Comparison of ENCODE assay signal across 8 mouse cellular contexts in genomic region chr9:107644495-107645152, GRCm38 (mm10). TPM values are rescaled to one million over a fixed set of nuclear protein-coding genes. Genes with fewer than 3 reads are reported as not detected.
DNase-seq lines count a peak whose midpoint lies in the region; ATAC-seq and TF ChIP-seq lines count a peak whose summit lies in the region.

No protein-coding gene starts in this region.

- H3K79me2 ChIP-seq in heart, adult 2 months (replicated peaks; ENCODE audit: control insufficient read depth, insufficient read depth, low read length): no peaks in the 10 kb centered on the region

- peak overlapping the region; percentile 36 for H3K4me3 ChIP-seq in embryonic facial prominence, embryonic 12.5 days
- H3K4me3 ChIP-seq in heart, adult 2 months: peak overlapping the region; percentile 49
- H3K4me3 ChIP-seq in limb, embryonic 14.5 days (replicated peaks; ENCODE audit: low read length): peak overlapping the region; percentile 45
- H3K4me3 ChIP-seq in midbrain, embryonic 16.5 days (ENCODE audit: low read depth, low read length): peak overlapping the region; percentile 40
- peak overlapping the region; percentile 59 for H3K4me3 ChIP-seq in spleen, adult 2 months (ENCODE audit: extremely low read depth, insufficient read depth, insufficient read length)

- H3K4me2 ChIP-seq in embryonic facial prominence, embryonic 12.5 days (replicated peaks): peak overlapping the region; percentile 56
- peak overlapping the region; percentile 53 for H3K4me2 ChIP-seq in limb, embryonic 14.5 days (replicated peaks; ENCODE audit: low read depth, low read length, severe bottlenecking)
- H3K4me2 ChIP-seq in midbrain, embryonic 16.5 days (ENCODE audit: low read length): peak overlapping the region; percentile 74

- peak; percentile 86 for DNase-seq in 3134 (ENCODE audit: extremely low read depth, insufficient read length, low spot score)
- DNase-seq in adrenal gland, postnatal 25 days: peak; percentile 95
- peak; percentile 92 to 95 for DNase-seq in heart, adult 2 months
- DNase-seq in kidney, adult 8-10 months: peak; percentile 85 to 92
- peak; percentile 93 for DNase-seq in limb, embryonic 14.5 days (ENCODE audit: low spot score)
- peak; percentile 73 to 88 for DNase-seq in spleen, adult 2 months (ENCODE audit: low read depth in 1 of 2, low spot score in 2 of 2)

- H3K9me3 ChIP-seq in embryonic facial prominence, embryonic 12.5 days: no peaks in the 10 kb centered on the region
- no peaks in the 10 kb centered on the region for H3K9me3 ChIP-seq in limb, embryonic 14.5 days (ENCODE audit: control insufficient read depth, low read length)
- H3K9me3 ChIP-seq in midbrain, embryonic 16.5 days (replicated peaks; ENCODE audit: control insufficient read depth, low read length, poor library complexity, severe bottlenecking): no peaks in the 10 kb centered on the region

- no peaks in the 10 kb centered on the region for H3K36me3 ChIP-seq in embryonic facial prominence, embryonic 12.5 days
- H3K36me3 ChIP-seq in heart, adult 2 months (ENCODE audit: control insufficient read depth, insufficient read depth, low read length): no peaks in the 10 kb centered on the region
- no peaks in the 10 kb centered on the region for H3K36me3 ChIP-seq in limb, embryonic 14.5 days (ENCODE audit: control insufficient read depth, insufficient read depth, low read length)
- H3K36me3 ChIP-seq in midbrain, embryonic 16.5 days (ENCODE audit: control insufficient read depth, insufficient read depth, low read length): no peaks in the 10 kb centered on the region
- H3K36me3 ChIP-seq in spleen, adult 2 months (ENCODE audit: control insufficient read depth, insufficient read depth, low read length): no peaks in the 10 kb centered on the region

- peak overlapping the region; percentile 64 for H3K27ac ChIP-seq in embryonic facial prominence, embryonic 12.5 days
- H3K27ac ChIP-seq in heart, adult 2 months: peak overlapping the region; percentile 58
- 0 out of 2 replicates have a peak overlapping the region, but pooled peaks have one; percentile 61 for H3K27ac ChIP-seq in limb, embryonic 14.5 days (replicated peaks; ENCODE audit: low read depth, low read length)
- H3K27ac ChIP-seq in midbrain, embryonic 16.5 days (ENCODE audit: low read length): peak overlapping the region; percentile 66
- H3K27ac ChIP-seq in spleen, adult 2 months (ENCODE audit: insufficient read depth, low read length): peak overlapping the region; percentile 48

- intact Hi-C loops in heart, adult 2 months (cut with DNase I): loop anchor here (1.0 to 2.0 kb wide), 4 partner anchors 18 to 78 kb away; partner anchors contain the start of gene Hyal2

- H3K4me1 ChIP-seq in embryonic facial prominence, embryonic 12.5 days: peaks cover 5% of the 10 kb centered on the region
- peaks cover 8% of the 10 kb centered on the region for H3K4me1 ChIP-seq in heart, adult 2 months (ENCODE audit: control insufficient read depth, insufficient read depth, low read length)
- peaks cover 10% of the 10 kb centered on the region for H3K4me1 ChIP-seq in limb, embryonic 14.5 days (ENCODE audit: control insufficient read depth, insufficient read depth, low read length)
- peaks cover 12% of the 10 kb centered on the region for H3K4me1 ChIP-seq in midbrain, embryonic 16.5 days (ENCODE audit: control insufficient read depth, insufficient read depth, low read length)
- peaks cover 18% of the 10 kb centered on the region; the same call in 1 of the 2 replicates for H3K4me1 ChIP-seq in spleen, adult 2 months (ENCODE audit: control insufficient read depth, insufficient read depth, insufficient read length)

- TF ChIP-seq POLR2A in heart, adult 2 months (IDR thresholded peaks at IDR 0.05; ENCODE audit: insufficient read depth, low read depth, low read length): peak; percentile 71
- TF ChIP-seq POLR2A in limb, embryonic 14.5 days (IDR thresholded peaks at IDR 0.05; ENCODE audit: borderline replicate concordance, extremely low read depth, insufficient read depth, insufficient read length): peak; percentile 54; the same call in 1 of the 2 replicates
- no peak; the same call in 1 of the 2 replicates for TF ChIP-seq POLR2A in spleen, adult 2 months (IDR thresholded peaks at IDR 0.05; ENCODE audit: low read depth, low read length)

- no peak; the same call in 1 of the 2 replicates for TF ChIP-seq CTCF in heart, adult 2 months (IDR thresholded peaks at IDR 0.05)
- TF ChIP-seq CTCF in spleen, adult 2 months (IDR thresholded peaks at IDR 0.05; ENCODE audit: extremely low read depth, insufficient read depth, insufficient read length, insufficient replicate concordance): peak; percentile 99

- ATAC-seq in embryonic facial prominence, embryonic 12.5 days (ENCODE audit: insufficient number of reproducible peaks, insufficient read depth, low FRiP score, low TSS enrichment): peak; percentile 59; the same call in 1 of the 2 replicates
- ATAC-seq in limb, embryonic 14.5 days (ENCODE audit: low FRiP score, low read depth): peak; percentile 88
- ATAC-seq in midbrain, embryonic 16.5 days: peak; percentile 82

- 5% methylated on average over 35 of the region's 35 CpGs for WGBS in embryonic facial prominence, embryonic 12.5 days
- WGBS in heart, adult 2 months: 3% methylated on average over 35 of the region's 35 CpGs
- whole genome bisulfite sequencing in limb, embryonic 14.5 days: 5% methylated on average over 35 of the region's 35 CpGs
- 5% methylated on average over 35 of the region's 35 CpGs for WGBS in midbrain, embryonic 16.5 days
- WGBS in spleen, adult 2 months: 3% methylated on average over 35 of the region's 35 CpGs

- peak; percentile 67; the same call in 1 of the 2 replicates for TF ChIP-seq EP300 in heart, adult 2 months (IDR thresholded peaks at IDR 0.05; ENCODE audit: insufficient read depth, low read depth, low read length)

- H3K27me3 ChIP-seq in embryonic facial prominence, embryonic 12.5 days: no peaks in the 10 kb centered on the region
- H3K27me3 ChIP-seq in heart, adult 2 months (ENCODE audit: control insufficient read depth, insufficient read depth, low read length): no peaks in the 10 kb centered on the region
- H3K27me3 ChIP-seq in limb, embryonic 14.5 days (ENCODE audit: control insufficient read depth, insufficient read depth, low read length): no peaks in the 10 kb centered on the region
- H3K27me3 ChIP-seq in midbrain, embryonic 16.5 days (ENCODE audit: control insufficient read depth, insufficient read depth, low read depth, low read length): no peaks in the 10 kb centered on the region
- H3K27me3 ChIP-seq in spleen, adult 2 months (ENCODE audit: control insufficient read depth, insufficient read depth, low read length): no peaks in the 10 kb centered on the region

- H3K9ac ChIP-seq in embryonic facial prominence, embryonic 12.5 days: peak overlapping the region; percentile 53
- peak overlapping the region; percentile 50 for H3K9ac ChIP-seq in heart, adult 2 months (ENCODE audit: low read depth, low read length)
- H3K9ac ChIP-seq in limb, embryonic 14.5 days (ENCODE audit: low read depth, low read length, severe bottlenecking): peak overlapping the region; percentile 43
- peak overlapping the region; percentile 59 for H3K9ac ChIP-seq in midbrain, embryonic 16.5 days (ENCODE audit: low read depth, low read length)

RNA-seq across cellular contexts. Expression of gene Gnai2, which starts 9.5 kb away (rescaled TPM):
- total RNA-seq in adrenal gland, postnatal 25 days (2021): 202 and 238 TPM in 2 replicates
- polyA plus RNA-seq in embryonic facial prominence, embryonic 12.5 days (2016; fragmentation: Nextera tagmentation; extraction: Ambion mirVana): 439 and 443 TPM in 2 replicates
- total RNA-seq in heart, adult 2 months (2021): 100 to 1,000 TPM; 243 to 250 TPM
- polyA plus RNA-seq in heart, adult 2 months (2012; rRNA removed): 311 and 386 TPM in 2 replicates
- polyA plus RNA-seq in limb, embryonic 14.5 days (2012; rRNA removed): 496 and 627 TPM in 2 replicates
- 392 and 411 TPM in 2 replicates for polyA plus RNA-seq in limb, embryonic 14.5 days (2014; fragmentation: Nextera tagmentation; extraction: Ambion mirVana)
- polyA plus RNA-seq in midbrain, embryonic 16.5 days (2015; fragmentation: Nextera tagmentation; extraction: Ambion mirVana): 278 and 281 TPM in 2 replicates
- polyA plus RNA-seq in spleen, adult 2 months (2012; rRNA removed): 752 and 1,030 TPM in 2 replicates

RNA-seq across cellular contexts. Expression of gene Slc38a3, which starts 24.7 kb away (rescaled TPM):
- total RNA-seq in adrenal gland, postnatal 25 days (2021): 0.39 and 8.5 TPM in 2 replicates
- 8.2 and 8.3 TPM in 2 replicates for polyA plus RNA-seq in embryonic facial prominence, embryonic 12.5 days (2016; fragmentation: Nextera tagmentation; extraction: Ambion mirVana)
- total RNA-seq in heart, adult 2 months (2021): 10 to 100 TPM; 71.5 to 88.3 TPM
- polyA plus RNA-seq in heart, adult 2 months (2012; rRNA removed): 162 and 314 TPM in 2 replicates
- polyA plus RNA-seq in limb, embryonic 14.5 days (2012; rRNA removed): 22.4 and 31.8 TPM in 2 replicates
- polyA plus RNA-seq in limb, embryonic 14.5 days (2014; fragmentation: Nextera tagmentation; extraction: Ambion mirVana): 3.7 and 6.0 TPM in 2 replicates
- 31.1 and 34.0 TPM in 2 replicates for polyA plus RNA-seq in midbrain, embryonic 16.5 days (2015; fragmentation: Nextera tagmentation; extraction: Ambion mirVana)
- 10.6 and 13.9 TPM in 2 replicates for polyA plus RNA-seq in spleen, adult 2 months (2012; rRNA removed)

RNA-seq across cellular contexts. Expression of gene Gnat1, which starts 34.9 kb away (rescaled TPM):
- not detected in 2 replicates for total RNA-seq in adrenal gland, postnatal 25 days (2021)
- polyA plus RNA-seq in embryonic facial prominence, embryonic 12.5 days (2016; fragmentation: Nextera tagmentation; extraction: Ambion mirVana): 1.4 and 3.0 TPM in 2 replicates
- total RNA-seq in heart, adult 2 months (2021): not detected
- not detected in 2 replicates for polyA plus RNA-seq in heart, adult 2 months (2012; rRNA removed)
- polyA plus RNA-seq in limb, embryonic 14.5 days (2012; rRNA removed): 0.28 and 0.44 TPM in 2 replicates
- 0.55 and 0.57 TPM in 2 replicates for polyA plus RNA-seq in limb, embryonic 14.5 days (2014; fragmentation: Nextera tagmentation; extraction: Ambion mirVana)
- polyA plus RNA-seq in midbrain, embryonic 16.5 days (2015; fragmentation: Nextera tagmentation; extraction: Ambion mirVana): 1.6 and 2.2 TPM in 2 replicates
- not detected in 2 replicates for polyA plus RNA-seq in spleen, adult 2 months (2012; rRNA removed)

RNA-seq across cellular contexts. Expression of gene Sema3b, which starts 35.6 kb away (rescaled TPM):
- total RNA-seq in adrenal gland, postnatal 25 days (2021): 5.1 and 8.4 TPM in 2 replicates
- polyA plus RNA-seq in embryonic facial prominence, embryonic 12.5 days (2016; fragmentation: Nextera tagmentation; extraction: Ambion mirVana): 3.8 and 6.9 TPM in 2 replicates
- total RNA-seq in heart, adult 2 months (2021): 10 to 100 TPM; 19.9 to 24.2 TPM
- 33.7 and 39.1 TPM in 2 replicates for polyA plus RNA-seq in heart, adult 2 months (2012; rRNA removed)
- polyA plus RNA-seq in limb, embryonic 14.5 days (2012; rRNA removed): 23.2 and 23.7 TPM in 2 replicates
- 7.7 and 11.2 TPM in 2 replicates for polyA plus RNA-seq in limb, embryonic 14.5 days (2014; fragmentation: Nextera tagmentation; extraction: Ambion mirVana)
- polyA plus RNA-seq in midbrain, embryonic 16.5 days (2015; fragmentation: Nextera tagmentation; extraction: Ambion mirVana): 3.7 and 3.9 TPM in 2 replicates
- 3.3 TPM in 2 replicates for polyA plus RNA-seq in spleen, adult 2 months (2012; rRNA removed)

RNA-seq across cellular contexts. Expression of gene Ifrd2, which starts 57.2 kb away (rescaled TPM):
- 47.0 and 54.5 TPM in 2 replicates for total RNA-seq in adrenal gland, postnatal 25 days (2021)
- polyA plus RNA-seq in embryonic facial prominence, embryonic 12.5 days (2016; fragmentation: Nextera tagmentation; extraction: Ambion mirVana): 35.8 and 36.9 TPM in 2 replicates
- 10 to 100 TPM; 39.9 to 51.4 TPM for total RNA-seq in heart, adult 2 months (2021)
- 43.7 and 54.5 TPM in 2 replicates for polyA plus RNA-seq in heart, adult 2 months (2012; rRNA removed)
- polyA plus RNA-seq in limb, embryonic 14.5 days (2012; rRNA removed): 57.3 and 62.6 TPM in 2 replicates
- polyA plus RNA-seq in limb, embryonic 14.5 days (2014; fragmentation: Nextera tagmentation; extraction: Ambion mirVana): 55.0 and 56.3 TPM in 2 replicates
- polyA plus RNA-seq in midbrain, embryonic 16.5 days (2015; fragmentation: Nextera tagmentation; extraction: Ambion mirVana): 14.6 and 15.4 TPM in 2 replicates
- 71.2 and 78.3 TPM in 2 replicates for polyA plus RNA-seq in spleen, adult 2 months (2012; rRNA removed)

Comparison
In these comparisons a context has a peak if more than half of its experiments do, and no peak if none do; other contexts are left out.
1. Peak in every context shown above with its lines: DNase-seq, ATAC-seq, H3K4me3 ChIP-seq and H3K27ac ChIP-seq.